Mouse (Mus musculus): ENCODE measurements around the gene Casp14.
"Not testable (repeated sequence)": the region's sequence is repeated elsewhere in the genome, so short reads cannot be mapped to it uniquely, and the experiment has no call there.

Casp14 gene

DNA sequence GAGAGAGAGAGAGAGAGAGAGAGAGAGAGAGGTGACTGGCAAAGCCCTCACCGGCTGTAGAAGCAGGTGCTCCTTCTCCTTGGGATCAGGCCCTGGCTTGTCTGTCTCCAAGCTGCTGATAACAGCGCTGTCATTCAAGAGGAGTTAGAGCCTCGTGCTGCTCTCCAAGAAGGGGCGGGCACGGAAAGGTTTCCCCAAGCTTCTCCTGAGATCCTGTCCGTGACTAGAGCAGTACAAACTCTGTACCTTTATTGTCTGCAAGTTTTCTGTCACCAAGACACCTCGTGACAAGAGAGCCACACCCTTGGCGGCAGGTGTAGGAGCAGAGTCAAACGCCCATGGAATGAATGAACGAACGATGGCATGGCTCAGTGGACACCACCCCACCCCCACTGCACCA, at the start of gene Casp14:
Gene Casp14, minus strand, starts transcription at position 239 of the 400 bp plus-strand sequence.
- DNase-seq = no peak

DNA sequence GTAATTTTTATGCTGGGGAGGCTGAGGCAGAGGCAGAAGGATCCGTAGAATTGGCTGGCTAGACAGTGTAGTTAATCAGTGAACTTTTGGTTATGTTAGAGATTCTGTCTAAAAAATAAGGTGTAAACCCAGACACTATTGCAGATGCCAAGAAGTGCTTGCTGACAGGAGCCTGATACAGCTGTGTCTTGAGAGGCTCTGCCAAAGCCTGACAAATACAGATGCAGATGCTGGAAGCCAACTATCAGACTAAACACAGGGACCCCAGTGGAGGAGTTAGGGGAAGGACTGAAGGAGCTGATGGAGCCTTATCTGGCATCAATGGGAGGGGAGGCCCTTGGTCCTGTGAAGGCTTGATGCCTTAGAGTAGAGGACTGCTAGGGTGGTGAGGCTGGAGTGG, 47.5 kb upstream of the Casp14 start:
- DNase-seq = no peak

DNA sequence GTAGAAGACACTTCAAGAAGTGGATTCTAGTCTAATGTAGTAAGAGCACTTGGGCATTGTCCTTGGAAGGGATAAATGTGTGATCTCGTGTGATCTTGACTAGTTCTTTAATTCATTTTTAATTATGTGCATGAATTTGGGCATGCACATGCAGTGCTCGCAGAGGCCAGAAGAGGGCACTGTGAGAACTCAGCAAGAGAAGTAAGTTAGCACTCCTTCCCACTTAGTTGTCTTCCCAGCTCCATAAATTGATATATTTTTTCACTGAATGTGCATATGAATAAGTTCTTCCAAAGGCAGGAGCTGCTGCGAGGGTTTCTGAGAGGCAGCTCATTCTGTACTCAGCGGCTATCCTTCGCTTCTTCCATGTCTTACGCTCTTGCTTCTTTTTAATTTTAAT, 37.9 kb upstream of the Casp14 start:
- peak; percentile 78 for DNase-seq

DNA sequence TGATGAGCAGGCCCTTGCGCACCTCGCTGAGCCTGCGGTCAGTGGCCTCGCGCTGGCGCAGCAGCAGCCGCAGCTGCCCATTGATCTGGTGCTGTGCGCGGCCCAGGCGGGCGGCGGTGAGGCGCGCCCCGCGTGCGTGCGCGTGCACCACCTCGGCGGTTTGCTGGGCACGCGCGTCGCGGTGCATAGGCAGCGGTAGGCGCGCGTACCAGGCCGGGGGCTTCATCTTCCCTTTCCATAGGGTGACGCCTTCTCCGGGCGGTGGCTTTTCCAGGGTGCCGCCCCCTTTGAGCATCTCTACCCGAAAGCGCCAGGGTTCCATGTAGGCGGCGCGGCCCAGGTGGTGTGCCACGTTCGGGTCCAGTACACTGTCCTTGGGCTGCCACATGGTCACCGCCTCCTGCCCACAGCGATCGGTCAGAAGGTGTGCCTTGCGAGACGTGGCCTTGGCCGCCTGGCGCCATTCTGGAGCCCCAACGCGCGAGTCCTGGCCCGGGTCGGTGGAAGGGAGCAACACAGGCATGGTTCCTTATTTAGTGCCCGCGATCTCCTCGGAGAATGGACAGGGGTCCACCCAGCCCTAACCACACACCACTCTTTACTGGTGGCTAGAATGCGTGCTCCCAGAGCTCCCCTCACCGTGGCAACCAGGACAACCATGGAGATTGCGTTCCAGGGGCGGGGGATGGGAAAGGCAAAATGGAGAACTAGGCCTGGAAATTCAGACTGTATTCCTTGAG, 34.5 kb upstream of the Casp14 start, which contains the start of gene Ccdc105:
Gene Ccdc105, minus strand, starts transcription at position 614 of the 740 bp plus-strand sequence.
- no peak for DNase-seq

DNA sequence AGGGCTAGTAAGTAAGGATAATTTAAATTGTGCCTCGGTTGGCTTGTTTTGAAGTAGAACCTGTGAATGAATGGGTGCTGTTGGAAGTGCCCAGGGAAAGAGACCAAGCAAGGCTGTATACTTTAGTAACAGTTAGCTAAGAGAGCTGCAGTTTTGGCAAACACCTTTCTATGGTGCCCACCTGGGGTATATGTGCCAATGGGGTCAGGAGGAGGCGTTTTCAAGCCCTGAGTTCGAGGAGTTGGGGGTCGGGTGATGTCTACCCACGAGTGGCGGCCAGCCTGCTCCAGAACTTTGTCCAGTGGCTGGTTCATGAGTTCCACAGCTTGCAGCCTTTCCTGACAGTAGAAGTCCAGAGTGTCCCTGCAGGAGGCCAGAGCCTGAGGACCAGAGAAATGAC, 30.9 kb upstream of the Casp14 start:
- no peak for DNase-seq

DNA sequence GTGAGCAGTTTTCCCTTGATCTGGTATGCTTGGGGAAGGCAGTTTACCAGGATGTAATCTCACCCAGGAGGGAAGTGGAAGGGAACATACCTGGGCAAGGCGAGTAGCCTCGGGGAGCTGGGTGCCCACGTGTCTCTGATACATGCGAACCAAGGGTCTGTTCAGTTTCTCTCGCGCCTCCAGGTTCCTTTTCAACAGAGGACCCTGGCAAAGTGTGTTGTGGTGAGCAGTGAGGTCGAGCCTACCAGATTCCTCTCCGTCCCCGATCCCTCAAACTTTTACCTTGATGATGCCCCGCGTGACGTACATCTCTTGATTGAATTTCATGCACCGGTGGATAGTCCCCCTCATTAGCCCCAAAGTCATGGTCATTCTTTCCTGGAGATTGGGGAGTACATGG, 30.1 kb upstream of the Casp14 start:
- DNase-seq = no peak

DNA sequence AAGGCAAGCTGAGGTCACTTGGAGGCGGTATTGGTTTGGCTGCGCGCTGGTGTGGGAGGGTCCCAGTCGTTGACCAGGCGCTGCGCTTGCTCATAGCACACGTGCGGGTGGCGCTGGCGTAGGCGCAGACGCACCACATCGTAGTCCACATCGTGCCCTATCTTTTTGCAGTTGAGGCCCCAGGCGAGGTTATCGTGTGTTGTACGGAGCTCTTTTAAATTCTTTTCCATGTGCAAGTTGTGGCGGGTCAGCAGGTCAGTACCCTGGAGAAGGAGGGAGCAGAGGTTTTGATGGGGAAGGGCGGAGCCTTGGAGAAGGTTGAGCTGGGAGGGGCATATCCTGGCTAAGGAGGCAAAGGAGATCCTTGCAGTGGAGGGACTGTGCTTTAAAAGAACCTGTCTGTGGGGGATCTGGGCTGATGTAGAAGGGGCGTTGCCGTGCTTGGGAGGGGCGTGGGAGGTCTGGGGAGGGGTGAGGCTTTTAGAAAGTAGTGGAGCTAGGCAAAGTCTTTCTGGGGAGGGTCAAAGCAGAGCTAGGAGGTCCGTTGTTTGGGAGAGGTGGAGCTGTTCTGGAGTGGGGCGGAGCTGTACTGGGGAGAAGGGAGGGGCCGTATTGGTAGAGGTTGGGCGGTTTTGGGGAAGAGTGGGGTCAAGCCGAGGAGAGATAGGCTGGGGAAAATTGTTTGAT, 29.1 kb upstream of the Casp14 start:
- no peak for DNase-seq

DNA sequence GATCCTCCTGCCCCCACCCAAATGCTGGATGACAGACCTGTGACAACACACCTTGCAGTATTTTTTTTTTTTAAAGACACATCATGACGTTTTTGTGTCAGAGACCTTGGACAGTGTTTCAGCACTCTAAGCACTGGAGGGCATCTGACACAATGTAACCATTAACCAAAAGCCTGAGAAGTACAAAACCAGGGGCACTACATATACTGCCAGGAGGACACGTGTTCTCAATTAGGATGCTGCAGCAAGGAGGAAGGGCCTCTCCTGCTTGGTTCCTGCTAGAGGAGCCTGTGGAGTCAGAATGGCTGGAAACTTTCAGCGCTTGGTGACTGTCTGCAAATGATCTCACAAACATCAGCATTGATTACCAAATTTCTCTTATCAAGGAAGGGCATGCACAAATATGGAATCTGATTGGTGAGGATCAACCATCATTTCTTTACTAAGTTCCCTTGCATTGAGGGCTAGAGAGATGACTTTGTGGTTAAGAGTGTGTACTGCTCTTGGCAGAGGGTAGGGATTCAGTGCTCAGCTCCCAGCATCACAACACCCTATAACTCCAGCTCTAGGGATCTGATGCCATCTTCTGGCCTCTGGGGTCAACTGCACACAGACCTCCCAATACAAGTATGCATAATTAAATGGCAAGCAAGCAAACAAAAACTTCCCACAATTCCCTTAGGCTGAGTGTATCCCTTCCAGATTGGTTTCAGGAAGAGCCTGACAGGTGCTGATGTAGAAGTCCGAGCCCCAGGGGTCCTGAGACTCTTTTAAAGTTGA, 27.5 kb upstream of the Casp14 start:
- no peak for DNase-seq

DNA sequence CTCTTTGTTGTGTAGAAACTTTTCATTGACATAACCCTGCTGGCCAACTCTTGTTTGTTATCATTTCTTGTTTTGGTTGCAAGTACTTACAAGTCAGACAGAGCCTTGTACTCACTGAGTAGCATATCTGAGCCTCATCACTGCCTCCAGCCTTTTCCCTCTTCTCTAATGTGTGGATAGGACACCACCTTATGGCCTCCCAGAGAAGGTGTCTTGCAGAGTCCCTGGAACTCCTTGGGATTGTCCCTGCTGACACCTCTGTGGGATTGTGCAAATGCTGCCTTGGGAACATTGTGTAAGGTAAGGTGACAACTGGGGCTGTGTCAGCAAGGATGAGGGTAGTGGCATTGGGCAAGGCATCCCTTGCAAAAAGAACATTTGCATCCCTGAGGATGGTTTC, 25.6 kb upstream of the Casp14 start:
- no peak for DNase-seq

DNA sequence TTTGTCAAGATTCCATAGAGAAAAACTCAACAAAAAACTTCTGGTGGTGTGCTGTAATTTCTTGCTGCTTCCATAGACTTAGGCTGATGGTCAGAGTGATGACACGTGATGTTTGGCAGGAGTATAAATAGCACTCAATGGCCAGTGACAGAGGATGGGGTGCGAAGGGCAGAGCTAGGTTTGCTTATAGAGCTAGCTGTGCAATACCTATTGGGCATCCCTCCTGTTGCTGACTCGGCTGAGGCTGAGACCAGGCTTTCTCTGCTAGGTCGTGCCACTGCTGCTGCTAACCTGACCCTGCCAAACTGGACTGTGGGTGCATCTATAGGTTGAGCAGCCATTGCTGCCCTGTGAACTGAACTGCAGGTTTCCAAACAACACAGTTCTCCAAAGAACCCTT, 21.7 kb upstream of the Casp14 start:
- DNase-seq = no peak

DNA sequence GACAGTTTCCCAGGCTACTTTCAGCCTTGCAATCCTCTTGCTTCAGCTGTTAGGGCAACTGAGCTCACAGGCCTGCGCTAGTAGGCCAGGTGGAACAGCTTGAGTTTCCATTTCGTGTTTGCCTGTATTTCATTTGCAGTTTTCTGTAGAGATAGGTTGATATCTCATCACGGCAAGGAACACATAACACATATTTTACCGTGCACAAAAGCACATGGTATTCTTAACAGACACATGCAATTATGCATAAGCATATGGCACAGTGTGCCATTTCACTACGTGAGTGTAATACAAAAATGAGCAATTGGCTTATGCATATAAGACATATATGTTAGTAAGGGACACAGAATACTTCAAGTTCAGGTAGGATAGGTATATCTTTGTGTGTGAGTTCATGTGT, 9.8 kb upstream of the Casp14 start:
- no peak for DNase-seq

DNA sequence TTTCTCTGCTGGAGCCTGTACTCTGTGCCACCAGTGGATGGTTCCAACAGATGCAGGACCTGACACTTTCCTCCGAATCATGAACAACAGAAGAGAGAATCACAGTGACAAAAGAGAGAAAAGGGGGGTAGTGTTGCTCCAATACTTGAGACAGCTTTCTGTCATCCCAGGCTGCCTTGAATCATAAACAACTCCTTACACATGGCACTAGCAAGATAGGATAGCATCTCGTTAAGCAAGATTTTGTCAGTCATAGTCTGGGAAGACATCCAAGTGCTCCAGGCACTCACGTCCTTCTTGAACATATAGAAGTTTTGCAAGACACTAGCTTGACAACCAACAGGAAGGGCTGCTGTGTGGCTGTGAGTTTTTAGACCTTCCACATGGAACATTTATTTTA, 8.9 kb upstream of the Casp14 start:
- DNase-seq = no peak

DNA sequence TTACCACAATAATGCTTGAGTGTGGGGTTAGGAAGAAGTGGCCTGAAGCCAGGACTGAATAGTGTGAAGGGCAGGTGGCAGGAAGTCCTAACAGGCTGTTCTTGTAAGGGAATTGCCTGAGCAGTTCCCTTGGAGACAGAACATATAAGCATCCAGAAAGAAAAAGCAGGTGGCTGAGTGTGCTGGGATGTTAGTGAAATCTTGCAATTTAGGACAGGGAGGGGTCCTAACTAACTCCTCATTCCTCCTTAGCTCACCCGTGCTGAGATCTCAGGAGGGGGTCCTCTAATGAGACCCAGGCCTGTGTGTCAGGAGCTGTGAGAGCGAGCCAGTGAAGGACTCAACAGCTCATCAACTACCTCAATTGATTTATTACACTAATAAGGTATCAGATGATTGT, 5.3 kb upstream of the Casp14 start:
- no peak for DNase-seq

DNA sequence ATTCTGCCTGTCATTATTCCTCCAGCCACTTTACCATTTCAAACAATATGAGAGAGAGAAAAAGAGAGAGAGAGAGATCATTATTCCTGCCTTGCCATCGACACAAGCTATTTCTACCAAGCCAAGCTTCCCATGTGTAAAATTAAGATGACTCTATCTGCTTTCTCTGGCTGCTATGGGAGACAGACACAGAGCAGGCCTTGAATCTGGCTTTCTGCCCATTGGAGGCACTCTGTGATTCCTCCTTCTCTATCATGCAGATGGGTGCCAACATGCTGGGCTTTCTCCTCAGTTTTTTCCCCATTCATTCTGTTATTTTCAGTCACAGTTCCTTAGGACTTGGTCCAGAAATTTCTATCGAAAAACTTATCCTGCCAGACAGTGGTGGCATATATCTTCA, 4.6 kb upstream of the Casp14 start:
- DNase-seq = no peak

DNA sequence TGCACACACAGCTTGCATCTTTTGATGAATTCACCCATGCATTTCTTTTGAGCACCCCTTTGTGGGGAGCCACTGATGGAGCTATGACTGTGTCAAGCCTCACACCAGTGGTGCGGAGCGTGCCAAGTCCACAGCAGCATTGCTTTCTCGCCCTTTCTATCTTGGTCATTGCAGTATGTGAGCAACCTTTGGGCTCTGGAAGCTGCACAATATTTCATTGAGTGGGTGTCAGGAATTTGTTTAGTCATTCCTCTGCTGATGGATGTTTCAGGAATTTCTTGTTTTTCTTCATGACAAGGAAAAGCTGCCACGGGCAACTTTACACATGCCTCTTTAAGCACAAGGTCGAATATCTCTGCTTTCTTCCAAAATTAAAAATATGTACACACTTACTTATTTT, 3.9 kb upstream of the Casp14 start:
- DNase-seq = peak; percentile 3

DNA sequence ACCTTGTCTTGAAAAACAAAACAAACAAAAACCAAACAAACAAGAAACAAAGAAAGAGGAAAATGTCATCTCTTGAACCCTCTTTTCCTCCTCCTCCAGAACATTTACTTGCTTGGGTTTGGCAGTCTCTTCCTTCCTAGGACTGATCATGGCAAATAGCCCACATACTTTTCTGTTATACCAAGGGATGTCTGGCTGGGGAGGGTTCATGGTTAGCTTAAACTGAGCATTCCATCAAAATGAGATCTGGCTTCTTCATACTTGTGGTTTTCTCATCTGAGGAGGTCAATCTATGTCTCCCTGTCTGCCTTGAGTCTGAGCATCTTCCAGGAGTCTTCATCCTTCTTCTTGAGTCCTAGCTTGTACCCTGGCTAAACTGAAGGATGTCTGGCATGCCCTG, 1.9 kb downstream of the Casp14 start:
- DNase-seq = no peak

DNA sequence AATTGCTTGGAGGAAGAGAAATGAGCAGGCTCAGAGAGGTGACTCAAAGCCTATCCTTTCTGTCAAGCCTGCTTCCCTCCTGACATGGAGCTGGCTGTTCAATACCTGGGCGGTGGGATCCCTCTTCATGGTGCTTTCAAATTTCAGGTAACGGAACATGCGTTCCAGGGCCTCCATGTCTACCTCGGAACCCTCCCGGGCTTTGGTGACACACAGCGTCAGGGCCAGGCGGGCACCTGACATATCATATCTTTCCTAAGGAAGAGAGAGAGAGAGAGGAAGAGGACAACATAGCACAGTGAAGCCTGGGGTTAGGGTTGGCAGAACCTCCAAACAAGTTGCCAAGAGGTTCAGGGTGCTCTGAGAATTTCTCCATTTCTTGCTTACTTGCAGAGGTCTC, 2.9 kb downstream of the Casp14 start:
- DNase-seq = no peak

DNA sequence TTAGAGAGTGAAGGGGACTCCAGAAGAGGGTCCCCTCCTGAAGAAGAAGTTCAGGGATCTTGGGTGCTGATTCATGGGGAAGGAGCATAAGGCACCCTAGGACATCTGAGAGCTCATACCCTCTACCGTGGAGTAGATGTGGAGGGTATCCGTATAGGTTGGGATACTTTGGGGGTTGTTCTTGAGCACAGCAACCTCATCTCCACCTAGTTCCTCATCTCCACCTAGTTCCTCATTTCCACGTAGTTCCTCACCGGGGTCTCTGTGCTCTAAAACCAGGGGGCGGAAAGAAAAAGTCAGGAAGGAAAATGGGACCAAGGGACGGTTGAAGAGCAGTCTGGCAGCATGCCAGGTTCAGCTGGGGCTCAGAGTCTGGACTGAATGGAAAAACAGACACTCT, 4.0 kb downstream of the Casp14 start:
- DNase-seq = no peak

DNA sequence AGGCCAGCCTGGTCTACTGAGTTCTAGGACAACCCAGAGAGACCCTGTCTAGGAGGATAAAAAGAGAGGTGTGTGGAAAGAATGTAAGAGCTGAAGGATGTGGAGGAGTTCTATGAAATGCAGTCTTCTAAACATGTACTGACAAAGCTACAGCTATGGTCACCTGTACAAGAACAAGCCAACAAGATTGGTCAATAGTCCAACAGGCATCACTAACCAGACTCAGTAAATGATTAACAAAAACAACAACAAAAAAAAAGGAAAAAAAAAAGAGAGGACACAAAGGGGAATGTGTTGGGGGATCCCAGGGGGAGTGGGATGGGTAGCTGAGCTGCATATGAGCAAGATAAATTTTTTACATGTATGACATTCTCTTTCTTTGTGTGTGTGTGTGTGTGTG, 7.4 kb downstream of the Casp14 start:
- DNase-seq = no peak

DNA sequence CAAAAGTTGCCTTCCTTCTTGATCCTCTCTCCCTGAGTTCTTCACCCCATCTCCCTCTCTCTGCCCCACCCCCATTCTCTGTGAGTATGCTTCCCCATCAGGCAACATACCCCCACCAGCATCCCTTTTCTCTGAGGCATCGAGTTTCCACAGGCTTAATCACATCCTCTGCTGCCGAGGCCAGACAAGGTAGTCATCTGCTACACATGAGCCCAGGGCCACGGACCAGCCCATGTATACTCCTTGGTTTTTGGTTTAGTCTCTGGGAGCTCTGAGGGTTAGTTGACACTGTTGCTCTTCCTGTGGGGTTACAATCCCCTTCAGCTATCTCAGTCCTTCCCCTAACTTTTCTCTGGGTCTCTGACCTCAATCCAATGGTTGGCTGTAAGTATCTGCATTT, 17.2 kb downstream of the Casp14 start:
- DNase-seq = no peak

DNA sequence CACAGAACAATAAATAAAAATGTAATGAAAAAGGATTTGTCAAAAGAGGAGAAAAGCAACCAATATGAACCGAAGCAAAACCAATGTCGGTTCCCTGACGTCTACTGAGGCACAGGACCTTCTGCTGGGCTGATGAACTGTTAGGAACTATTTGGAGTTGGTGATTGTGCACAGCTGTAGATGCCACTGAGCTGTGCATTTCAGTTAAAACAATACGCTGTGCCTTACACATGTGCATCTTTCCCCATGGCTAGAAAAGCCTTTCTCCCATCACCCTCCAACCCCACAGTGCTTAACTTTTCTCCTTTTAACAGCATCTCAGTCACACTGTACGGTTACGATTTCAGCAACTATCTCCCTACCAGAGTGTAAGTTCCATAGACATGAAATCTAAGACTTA, 28.1 kb downstream of the Casp14 start:
- no peak for DNase-seq

DNA sequence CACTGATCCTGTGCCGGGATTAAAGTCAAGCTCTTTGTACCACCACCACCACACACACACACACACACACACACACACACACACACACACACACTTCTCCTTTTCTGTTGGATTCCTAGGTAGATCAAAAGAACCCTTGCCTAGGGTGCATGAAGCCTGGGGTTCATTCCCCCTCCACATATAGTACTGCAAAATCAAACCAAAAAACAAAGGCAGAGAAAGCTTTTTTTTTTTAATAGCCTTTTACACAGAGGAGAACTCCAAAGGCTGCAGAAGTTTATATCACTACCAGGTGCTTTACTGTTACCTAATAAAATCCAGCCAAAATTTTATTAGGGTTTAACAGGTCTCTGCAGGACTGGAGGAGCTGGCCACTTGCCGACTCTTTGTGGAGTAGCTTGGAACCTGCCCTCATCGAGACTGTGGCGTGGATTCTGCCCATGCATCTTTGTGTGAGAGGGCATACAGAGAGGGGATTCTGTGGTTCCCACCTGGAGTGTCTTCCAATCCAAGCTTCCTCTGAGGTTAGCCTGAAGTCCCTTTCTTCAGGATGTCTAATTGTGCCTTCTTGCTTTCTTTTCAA, 31.0 kb downstream of the Casp14 start:
- DNase-seq = no peak

DNA sequence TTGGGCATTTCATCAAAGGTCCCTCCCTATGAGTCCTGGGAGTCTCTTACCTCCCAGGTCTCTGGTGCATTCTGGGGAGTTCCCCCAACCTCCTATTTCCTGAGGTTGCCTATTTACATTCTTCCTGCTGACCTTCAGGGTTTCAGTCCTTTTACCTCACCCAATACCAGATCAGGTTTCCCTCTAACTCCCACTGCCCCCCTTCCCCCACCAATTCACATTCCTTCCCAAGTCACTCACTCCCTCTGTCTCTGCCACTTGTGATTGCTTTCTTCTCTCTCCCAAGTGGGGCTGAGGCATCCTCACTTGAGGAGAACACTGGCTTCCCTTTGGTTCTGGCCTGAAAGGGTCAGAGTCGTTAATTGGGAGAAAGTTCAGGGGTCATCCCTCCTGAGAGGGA, 48.0 kb downstream of the Casp14 start:
- not testable (repeated sequence) for DNase-seq

DNA sequence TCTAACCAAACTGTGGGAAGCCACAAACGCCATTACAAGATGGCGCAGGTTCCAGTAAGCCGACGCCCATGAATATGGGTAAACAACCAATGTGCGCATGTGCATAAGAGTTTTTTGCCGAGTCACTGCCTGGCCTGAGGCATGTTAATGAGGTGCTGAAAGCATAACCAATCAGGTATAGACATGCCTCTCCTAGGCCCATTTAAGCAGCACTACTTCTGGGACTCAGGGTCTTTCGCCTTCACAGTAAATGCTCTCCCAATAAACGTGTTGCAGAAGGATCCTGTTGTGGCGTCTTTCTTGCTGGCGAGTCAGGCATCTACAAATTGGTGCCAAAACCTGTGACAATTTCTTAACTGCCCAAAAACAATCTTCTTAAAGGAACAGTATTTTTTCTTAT, 51.4 kb downstream of the Casp14 start:
- DNase-seq = not testable (repeated sequence)

Measured in lung, postnatal 36 days (tissue).